Mouse (Mus musculus) CH12.LX (cell line): ENCODE results near the gene Emilin3. TPM values are rescaled to one million over a fixed set of nuclear protein-coding genes. Genes with fewer than 3 reads are reported as not detected.

Source experiments
- DNase-seq: peaks from one replicate; pipeline ENCODE4 v3.0.0-alpha.2; 2013; ENCODE audit errors: extremely low read depth
- H3K27ac ChIP-seq: 2 replicates; pipeline ENCODE4 v1.5.1; 2012; ENCODE audit warnings: low read depth, mild to moderate bottlenecking, control low read depth, moderate library complexity; ENCODE audit not compliant: insufficient read depth
- H3K27me3 ChIP-seq: replicated peaks from 2 replicates; pipeline ENCODE3; 2012; ENCODE audit warnings: inconsistent platforms
- H3K36me3 ChIP-seq, 2 experiments: replicated peaks in 1 of 2; 2 replicates each; pipeline versions ENCODE3 to v1.6.1; 2012; ENCODE audit warnings: inconsistent platforms in 1 of 2, low read length in 1 of 2, mild to moderate bottlenecking in 1 of 2, mixed read lengths in 1 of 2, moderate library complexity in 1 of 2; ENCODE audit not compliant: control insufficient read depth in 1 of 2, insufficient read depth in 1 of 2
- H3K4me1 ChIP-seq, 2 experiments: 2 replicates each; pipeline ENCODE4 v1.6.1; 2012; ENCODE audit warnings: inconsistent platforms in 1 of 2, moderate library complexity in 1 of 2; ENCODE audit not compliant: insufficient read depth in 2 of 2, control insufficient read depth in 1 of 2
- H3K4me2 ChIP-seq: 2 replicates; pipeline ENCODE4 v1.6.1; 2012; ENCODE audit warnings: low read depth, mild to moderate bottlenecking, control low read depth; ENCODE audit not compliant: poor library complexity, insufficient read depth, severe bottlenecking
- H3K4me3 ChIP-seq, 3 experiments: fragments of 150-350 bp in 1 of 3; sonication (generic) in 1 of 3; replicated peaks in 1 of 3; 2 replicates each; pipeline versions ENCODE3 to v1.5.1; 2011 to 2012; ENCODE audit warnings: low read depth in 2 of 3, low read length in 2 of 3, mild to moderate bottlenecking in 2 of 3, moderate library complexity in 2 of 3, control low read depth in 1 of 3, improper control_type of control experiment in 1 of 3, inconsistent platforms in 1 of 3, mixed read lengths in 1 of 3; ENCODE audit not compliant: poor library complexity in 1 of 3
- H3K79me2 ChIP-seq: replicated peaks from 2 replicates; pipeline ENCODE4 v1.6.1; 2012; ENCODE audit warnings: mild to moderate bottlenecking, moderate library complexity; ENCODE audit not compliant: control insufficient read depth, poor library complexity, insufficient read depth, severe bottlenecking; ENCODE audit errors: extremely low read depth
- H3K9ac ChIP-seq: 2 replicates; pipeline ENCODE4 v1.6.1; 2012; ENCODE audit warnings: low read depth, mild to moderate bottlenecking, control low read depth, moderate library complexity; ENCODE audit not compliant: insufficient read depth
- H3K9me3 ChIP-seq: replicated peaks from 2 replicates; pipeline ENCODE3; 2012; ENCODE audit warnings: low read length, inconsistent platforms, mixed read lengths
- BHLHE40 ChIP-seq: IDR thresholded peaks from 2 replicates; pipeline ENCODE4 v1.6.1; 2011; ENCODE audit warnings: mild to moderate bottlenecking, low read depth, low read length, improper control_type of control experiment
- CHD2 ChIP-seq: IDR thresholded peaks from 2 replicates; pipeline ENCODE4 v1.6.1; 2011; ENCODE audit warnings: low read length, improper control_type of control experiment
- CTCF ChIP-seq, 2 experiments: IDR thresholded peaks in 1 of 2; conservative IDR thresholded peaks in 1 of 2; 2 replicates each; pipeline ENCODE4 v1.5.1; 2011 to 2012; ENCODE audit warnings: low read depth in 2 of 2, low read length in 2 of 2, improper control_type of control experiment in 1 of 2, inconsistent platforms in 1 of 2, mild to moderate bottlenecking in 1 of 2, moderate library complexity in 1 of 2
- GABPA ChIP-seq: IDR thresholded peaks from 2 replicates; pipeline ENCODE4 v1.6.1; 2012; ENCODE audit warnings: low read depth, low read length, improper control_type of control experiment, inconsistent platforms; ENCODE audit not compliant: insufficient replicate concordance
- IRF4 ChIP-seq: IDR thresholded peaks from 2 replicates; pipeline ENCODE4 v1.6.1; 2014; ENCODE audit warnings: low read depth, mild to moderate bottlenecking, inconsistent platforms, low read length, improper control_type of control experiment
- JUN ChIP-seq: IDR thresholded peaks from 2 replicates; pipeline ENCODE4 v1.6.1; 2011; ENCODE audit warnings: low read depth, mild to moderate bottlenecking, low read length, improper control_type of control experiment, moderate library complexity; ENCODE audit not compliant: insufficient read depth
- JUND ChIP-seq: conservative IDR thresholded peaks from 2 replicates; pipeline ENCODE4 v1.6.1; 2011; ENCODE audit warnings: low read depth, low read length, improper control_type of control experiment
- KAT2A ChIP-seq: IDR thresholded peaks from 2 replicates; pipeline ENCODE4 v1.6.1; 2012; ENCODE audit warnings: low read length, improper control_type of control experiment, inconsistent platforms; ENCODE audit not compliant: insufficient replicate concordance
- MAFK ChIP-seq: IDR thresholded peaks from 2 replicates; pipeline ENCODE4 v1.6.1; 2011; ENCODE audit warnings: low read length, improper control_type of control experiment; ENCODE audit not compliant: insufficient replicate concordance
- MEF2A ChIP-seq: IDR thresholded peaks from 2 replicates; pipeline ENCODE4 v1.6.1; 2014; ENCODE audit warnings: low read depth, mild to moderate bottlenecking, inconsistent platforms, low read length, improper control_type of control experiment, borderline replicate concordance
- MXI1 ChIP-seq: IDR thresholded peaks from 2 replicates; pipeline ENCODE4 v1.6.1; 2011; ENCODE audit warnings: mild to moderate bottlenecking, low read depth, low read length, improper control_type of control experiment
- MYC ChIP-seq: IDR thresholded peaks from 2 replicates; pipeline ENCODE4 v1.6.1; 2011; ENCODE audit warnings: low read depth, mild to moderate bottlenecking, improper control_type of control experiment, low read length
- NELFE ChIP-seq: IDR thresholded peaks from 2 replicates; pipeline ENCODE4 v1.6.1; 2011; ENCODE audit warnings: low read depth, low read length, improper control_type of control experiment
- NRF1 ChIP-seq: IDR thresholded peaks from 2 replicates; pipeline ENCODE4 v1.6.1; 2014; ENCODE audit warnings: low read depth, mild to moderate bottlenecking, inconsistent platforms, low read length, improper control_type of control experiment, moderate library complexity
- PAX5 ChIP-seq: IDR thresholded peaks from 2 replicates; pipeline ENCODE4 v1.6.1; 2012; ENCODE audit warnings: low read length, inconsistent platforms, mixed read lengths
- POLR2A ChIP-seq: IDR thresholded peaks from 2 replicates; pipeline ENCODE4 v1.6.1; 2011; ENCODE audit warnings: low read depth, mild to moderate bottlenecking, improper control_type of control experiment, low read length
- POLR2AphosphoS2 ChIP-seq: IDR thresholded peaks from 2 replicates; pipeline ENCODE4 v1.6.1; 2011; ENCODE audit warnings: low read depth, low read length, improper control_type of control experiment
- RCOR1 ChIP-seq: conservative IDR thresholded peaks from 2 replicates; pipeline ENCODE4 v1.6.1; 2012; ENCODE audit warnings: low read depth, mild to moderate bottlenecking, inconsistent platforms, low read length, improper control_type of control experiment
- TBP ChIP-seq: conservative IDR thresholded peaks from 2 replicates; pipeline ENCODE4 v1.6.1; 2011; ENCODE audit warnings: low read depth, low read length, improper control_type of control experiment
- TCF12 ChIP-seq: IDR thresholded peaks from 2 replicates; pipeline ENCODE4 v1.6.1; 2014; ENCODE audit warnings: low read depth, mild to moderate bottlenecking, inconsistent platforms, low read length, improper control_type of control experiment
- USF1 ChIP-seq: IDR thresholded peaks from 2 replicates; pipeline ENCODE4 v1.6.1; 2014; ENCODE audit warnings: low read depth, mild to moderate bottlenecking, inconsistent platforms, low read length, improper control_type of control experiment
- USF2 ChIP-seq: conservative IDR thresholded peaks from 2 replicates; pipeline ENCODE4 v1.6.1; 2011; ENCODE audit warnings: low read depth, low read length, improper control_type of control experiment
- ZKSCAN1 ChIP-seq: IDR thresholded peaks from 2 replicates; pipeline ENCODE4 v1.6.1; 2012; ENCODE audit warnings: low read depth, inconsistent platforms, low read length, improper control_type of control experiment, borderline replicate concordance
- ZNF384 ChIP-seq: IDR thresholded peaks from 2 replicates; pipeline ENCODE4 v1.6.1; 2012; ENCODE audit warnings: low read depth, low read length, improper control_type of control experiment, inconsistent platforms
- dilution Hi-C: fragments of 300-500 bp; cut with MboI; formaldehyde crosslinking; loops from 2 replicates; pipeline ENCODE4 v1.14.3; 2020; ENCODE audit warnings: low sequenced_read_pairs; ENCODE audit not compliant: extremely low pct_unique_long_range_greater_than_20kb, extremely low pct_ligation_motif_present
- in situ Hi-C: fragments of 300-500 bp; cut with MboI; formaldehyde crosslinking; loops from 3 replicates; pipeline ENCODE4 v1.14.3; 2019; ENCODE audit warnings: low sequenced_read_pairs, low pct_ligation_motif_present, low pct_unique_long_range_greater_than_20kb, mixed read lengths
- polyA plus RNA-seq: library from polyadenylated mRNA; unstranded; fragments of >175 nt; gene quantifications from 2 replicates; pipeline ENCODE4 v1.2.1, GENCODE M21; 2012; ENCODE audit warnings: low read depth; ENCODE audit not compliant: insufficient read length
- total RNA-seq, 2 experiments: library from RNA; depleted of rRNA; stranded (reverse); fragments of 300-350 nt in 1 of 2; fragments of >200 nt in 1 of 2; gene quantifications; 2 replicates each; pipeline ENCODE4 v1.2.3; 2012 to 2014

The Emilin3 gene
- total and polyA plus RNA-seq, 3 experiments, result not detected

DNA sequence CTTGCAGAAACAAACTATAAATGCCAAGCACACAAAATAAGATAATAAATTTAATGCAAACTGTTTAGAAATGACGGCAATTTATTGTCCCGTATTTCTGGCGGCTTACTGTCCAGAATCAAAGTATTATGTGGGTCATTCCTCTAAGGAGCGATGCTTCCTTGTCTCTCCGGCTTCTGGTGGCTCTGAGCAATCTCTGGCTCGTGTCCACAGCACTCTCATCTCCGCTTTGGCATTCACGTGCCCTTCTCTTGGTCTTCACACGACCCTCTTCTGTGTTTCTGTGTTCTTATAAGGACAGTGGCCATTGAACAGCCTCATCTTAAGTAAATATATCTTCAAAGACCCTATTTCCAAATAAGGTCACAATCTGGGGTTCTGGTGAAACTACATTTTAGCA lies 2.5 kb upstream of the Emilin3 start:
- H3K4me1 ChIP-seq, result peaks cover 7 to 28% of the 10 kb centered on the region in 2 experiments; a peak in 3 of 4 replicates
- no peak overlapping the region for H3K9ac ChIP-seq
- H3K4me3 ChIP-seq, result no peak overlapping the region
- no peak for DNase-seq
- H3K4me2 ChIP-seq, result no peak overlapping the region
- no peak for TF ChIP-seq JUND
- dilution Hi-C loops (no loop called here), in situ Hi-C loops (no loop called here)
- no peaks in the 10 kb centered on the region for H3K27me3 ChIP-seq
- H3K9me3 ChIP-seq, result peaks cover 10% of the 10 kb centered on the region
- no peaks in the 10 kb centered on the region for H3K36me3 ChIP-seq
- no peaks in the 10 kb centered on the region for H3K79me2 ChIP-seq
- H3K27ac ChIP-seq, result no peak overlapping the region

DNA sequence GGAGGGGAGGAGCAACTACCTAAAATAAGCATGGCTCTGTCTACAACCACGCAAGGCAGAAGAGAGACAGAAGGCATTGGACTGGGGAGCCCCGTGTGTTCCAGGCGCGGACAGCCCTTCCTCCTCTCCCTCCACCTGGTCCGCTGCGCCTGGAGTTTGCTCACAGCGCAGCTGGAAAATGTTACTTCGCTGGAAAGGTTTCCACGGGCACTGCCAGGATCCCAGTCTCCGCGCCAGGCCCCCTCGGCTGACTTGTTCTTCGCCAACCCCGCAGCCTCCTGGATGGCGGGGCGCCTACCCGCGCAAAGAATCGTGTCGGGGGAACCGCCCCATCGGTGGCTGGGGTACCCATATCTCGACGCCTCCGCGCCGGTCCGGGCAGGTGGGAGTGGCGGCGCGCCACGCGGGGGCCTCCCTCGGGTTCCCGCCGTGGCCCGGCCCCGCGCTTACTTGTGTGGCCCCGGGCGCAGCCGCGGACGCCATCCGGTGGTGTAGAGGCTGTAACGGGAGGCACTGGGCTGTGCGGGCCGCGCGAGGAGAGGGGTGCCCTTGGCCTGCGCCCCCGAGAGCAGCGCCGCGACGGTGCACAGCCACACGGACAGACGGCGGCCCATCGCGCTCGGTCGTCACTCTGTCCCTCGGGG lies 448 bp downstream of the Emilin3 start:
- Histone ChIP-seq H3K4me3 (no peak overlapping the region), H3K27me3 (peaks cover 9% of the 10 kb centered on the region), H3K27ac (no peak overlapping the region), H3K4me1 (peaks cover 9 to 16% of the 10 kb centered on the region in 2 experiments), H3K79me2 (no peaks in the 10 kb centered on the region), H3K9ac (no peak overlapping the region), H3K36me3 (no peaks in the 10 kb centered on the region), H3K9me3 (peaks cover 10% of the 10 kb centered on the region), H3K4me2 (no peak overlapping the region)
- no peak for TF ChIP-seq ZNF384
- no peak for TF ChIP-seq TBP
- TF ChIP-seq IRF4, result no peak
- no peak for TF ChIP-seq GABPA
- no peak for TF ChIP-seq USF1
- no peak for TF ChIP-seq RCOR1
- no peak for TF ChIP-seq NELFE
- no peak for TF ChIP-seq KAT2A
- TF ChIP-seq MEF2A, result no peak
- no peak for TF ChIP-seq USF2
- TF ChIP-seq MAFK, result no peak
- TF ChIP-seq POLR2AphosphoS2, result no peak
- in situ Hi-C loops (no loop called here), dilution Hi-C loops (no loop called here)
- DNase-seq, result no peak

DNA sequence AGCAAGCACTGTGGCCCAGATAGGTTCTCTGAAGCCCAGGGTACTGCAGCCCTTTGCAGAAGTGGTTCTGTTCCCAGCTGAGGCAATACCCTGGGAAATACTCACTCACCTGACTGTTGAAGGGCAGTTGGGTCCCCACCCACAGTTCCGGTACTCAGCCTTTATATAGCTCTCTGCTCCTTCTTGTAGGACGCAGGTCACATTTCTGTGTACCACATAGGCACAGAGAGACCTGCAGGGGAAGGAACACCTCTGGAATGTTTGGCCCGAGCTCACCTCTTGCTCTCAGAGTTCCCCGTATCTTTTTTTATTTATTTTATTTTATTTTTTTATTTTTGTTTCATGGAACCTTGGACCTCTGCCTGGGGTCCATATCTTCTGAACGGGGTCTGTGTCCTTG lies 1.5 kb downstream of the Emilin3 start:
- Histone ChIP-seq H3K27ac (no peak overlapping the region), H3K27me3 (peaks cover 15% of the 10 kb centered on the region), H3K9ac (no peak overlapping the region), H3K4me3 (no peak overlapping the region), H3K4me2 (no peak overlapping the region), H3K9me3 (peaks cover 10% of the 10 kb centered on the region), H3K4me1 (peaks cover 5 to 6% of the 10 kb centered on the region in 2 experiments; a peak in 3 of 4 replicates), H3K36me3 (no peaks in the 10 kb centered on the region), H3K79me2 (no peaks in the 10 kb centered on the region)
- no peak for TF ChIP-seq TBP
- TF ChIP-seq ZNF384, result no peak
- TF ChIP-seq JUN, result no peak
- TF ChIP-seq KAT2A, result no peak
- TF ChIP-seq MYC, result no peak
- TF ChIP-seq POLR2A, result no peak
- no peak for TF ChIP-seq GABPA
- TF ChIP-seq CHD2, result no peak
- no peak for TF ChIP-seq CTCF (conservative IDR thresholded peaks at IDR 0.05 in 1 of 2, IDR thresholded peaks at IDR 0.05 in 1 of 2; ENCODE audit: low read depth in 2 of 2, low read length in 2 of 2)
- TF ChIP-seq BHLHE40, result no peak
- no peak for TF ChIP-seq NRF1
- no peak for TF ChIP-seq USF2
- TF ChIP-seq MXI1, result no peak
- no peak for TF ChIP-seq RCOR1
- TF ChIP-seq PAX5, result no peak
- TF ChIP-seq ZKSCAN1, result no peak
- no peak for TF ChIP-seq TCF12
- TF ChIP-seq MEF2A, result no peak
- dilution Hi-C loops, result no loop called here
- in situ Hi-C loops, result no loop called here
- no peak for DNase-seq
